Mouse (Mus musculus): ENCODE data around the gene Pts. TPM values are rescaled to one million over a fixed set of nuclear protein-coding genes. Genes with fewer than 3 reads are reported as not detected.

The Pts gene
- polyA plus RNA-seq, 1 experiment from 2014 or later = 96.2 TPM

DNA sequence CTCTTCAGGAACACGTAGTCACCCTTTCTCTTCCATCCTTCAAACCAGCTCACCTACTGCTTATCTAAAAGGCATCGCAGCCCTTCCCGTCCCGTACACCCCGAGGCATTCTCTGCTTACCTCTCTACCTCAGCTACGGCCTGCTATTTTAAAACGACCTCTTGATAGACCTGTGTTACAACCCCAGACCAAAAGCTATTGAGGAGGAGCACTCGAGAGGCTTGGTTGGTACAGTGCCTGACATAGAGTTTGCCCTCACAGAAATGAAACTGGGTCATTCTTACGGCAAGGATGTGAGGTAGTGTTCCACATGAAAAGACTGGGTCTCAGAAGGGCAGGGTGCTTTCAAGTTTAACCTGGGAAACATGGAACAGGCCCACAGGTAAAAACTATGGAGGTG, 51.3 kb downstream of the Pts start:
- H3K27ac ChIP-seq = no peak overlapping the region
- no peaks in the 10 kb centered on the region for H3K36me3 ChIP-seq
- H3K4me3 ChIP-seq = no peak overlapping the region
- WGBS = 90% methylated on average over 9 of the region's 9 CpGs
- no peaks in the 10 kb centered on the region for H3K9me3 ChIP-seq (replicated peaks)
- ATAC-seq (ENCODE audit: low FRiP score) = no peak
- H3K9ac ChIP-seq = no peak overlapping the region
- H3K27me3 ChIP-seq = no peaks in the 10 kb centered on the region
- H3K4me1 ChIP-seq = 0 out of 2 replicates have a peak, but pooled peaks cover 2% of the 10 kb centered on the region
- H3K4me2 ChIP-seq (replicated peaks) = no peak overlapping the region

DNA sequence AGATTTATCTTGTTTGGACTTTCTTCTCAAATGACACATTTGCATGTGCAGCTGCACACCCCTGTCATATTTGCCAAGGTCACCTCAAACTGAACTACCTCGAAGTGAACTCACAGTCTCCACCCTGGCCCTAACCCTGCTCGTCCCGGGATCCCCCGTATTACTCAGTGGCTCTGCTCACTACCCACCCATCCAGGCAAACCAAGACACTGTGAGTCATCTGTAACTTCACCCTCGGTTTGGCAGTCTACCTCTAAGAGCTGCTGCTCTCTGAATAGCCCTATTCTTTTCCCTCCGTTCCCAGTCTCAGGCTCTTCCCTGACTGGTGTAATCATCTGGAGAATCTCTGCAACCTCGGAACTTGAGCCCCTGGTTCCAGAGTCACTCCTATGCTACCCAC, 51.9 kb downstream of the Pts start:
- Histone ChIP-seq H3K9ac (no peak overlapping the region), H3K4me2 (replicated peaks) (no peak overlapping the region), H3K27me3 (no peaks in the 10 kb centered on the region), H3K36me3 (no peaks in the 10 kb centered on the region), H3K9me3 (replicated peaks) (no peaks in the 10 kb centered on the region), H3K4me1 (0 out of 2 replicates have a peak, but pooled peaks cover 2% of the 10 kb centered on the region), H3K27ac (no peak overlapping the region), H3K4me3 (no peak overlapping the region)
- no peak for ATAC-seq (ENCODE audit: low FRiP score)
- whole genome bisulfite sequencing = 63% methylated on average over 7 of the region's 7 CpGs

DNA sequence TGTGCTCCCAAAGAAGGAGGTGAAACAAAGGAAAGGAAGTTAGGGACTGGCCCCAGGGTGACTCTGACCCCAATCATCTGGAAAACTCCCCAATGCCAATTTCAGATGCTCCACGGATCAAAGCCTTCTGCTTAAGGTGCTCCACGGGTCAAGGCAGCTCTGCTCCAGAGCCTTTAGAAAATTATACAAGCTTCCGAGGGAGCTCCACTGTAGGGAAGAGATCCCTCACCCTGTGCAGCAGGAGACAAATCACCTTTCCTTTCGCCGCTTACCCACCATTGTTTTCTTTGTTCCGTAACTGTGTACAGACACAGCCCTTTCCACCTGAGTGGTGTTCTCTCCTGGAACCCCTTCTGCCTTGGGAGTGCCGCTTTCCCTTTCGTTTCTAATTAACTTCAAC, 52.8 kb downstream of the Pts start:
- Histone ChIP-seq H3K9me3 (replicated peaks) (no peaks in the 10 kb centered on the region), H3K27me3 (no peaks in the 10 kb centered on the region), H3K4me1 (0 out of 2 replicates have a peak, but pooled peaks cover 2% of the 10 kb centered on the region), H3K4me3 (no peak overlapping the region), H3K9ac (no peak overlapping the region), H3K27ac (no peak overlapping the region), H3K36me3 (no peaks in the 10 kb centered on the region), H3K4me2 (replicated peaks) (no peak overlapping the region)
- 64% methylated on average over 8 of the region's 8 CpGs for WGBS
- no peak for ATAC-seq (ENCODE audit: low FRiP score)

DNA sequence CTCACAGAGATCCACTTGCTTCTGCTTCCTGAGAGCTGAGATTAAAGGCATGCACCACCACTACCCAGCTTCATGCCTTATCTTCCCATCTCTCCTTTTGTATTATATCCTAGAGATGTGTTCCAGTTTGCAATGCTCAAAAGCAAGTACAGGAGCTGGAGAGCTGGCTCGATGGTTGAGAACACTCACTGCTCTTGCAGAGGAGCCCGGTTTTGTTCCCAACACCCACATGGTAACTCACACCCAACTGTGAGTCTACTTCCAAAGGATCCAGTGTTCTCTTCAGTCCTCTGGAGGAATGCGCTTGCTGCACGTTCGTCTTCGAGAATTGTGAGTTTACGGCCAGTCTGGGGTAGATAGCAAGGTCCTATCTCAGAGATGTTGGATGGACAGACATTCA, 53.2 kb downstream of the Pts start:
- Histone ChIP-seq H3K4me1 (0 out of 2 replicates have a peak, but pooled peaks cover 2% of the 10 kb centered on the region), H3K4me2 (replicated peaks) (no peak overlapping the region), H3K27me3 (no peaks in the 10 kb centered on the region), H3K36me3 (no peaks in the 10 kb centered on the region), H3K27ac (no peak overlapping the region), H3K4me3 (no peak overlapping the region), H3K9ac (no peak overlapping the region), H3K9me3 (replicated peaks) (no peaks in the 10 kb centered on the region)
- ATAC-seq (ENCODE audit: low FRiP score) = no peak
- WGBS = 85% methylated on average over 7 of the region's 7 CpGs

Other genes with a start within 250 kb of the Pts start
- 121 and 142 TPM in 2 replicates for gene Rpl10-ps3, start 183.8 kb downstream of the Pts start, polyA plus RNA-seq (2016; fragmentation: Nextera tagmentation; extraction: Ambion mirVana)
- 0.79 and 1.1 TPM in 2 replicates for gene Plet1, start 34.2 kb downstream of the Pts start, polyA plus RNA-seq (2016; fragmentation: Nextera tagmentation; extraction: Ambion mirVana)
- 9.7 and 10.5 TPM in 2 replicates for gene Il18, start 26.1 kb upstream of the Pts start, polyA plus RNA-seq (2016; fragmentation: Nextera tagmentation; extraction: Ambion mirVana)
- 0.17 and 0.28 TPM in 2 replicates for gene Bco2, start 26.5 kb upstream of the Pts start, polyA plus RNA-seq (2016; fragmentation: Nextera tagmentation; extraction: Ambion mirVana)
- 0.55 TPM in 1 of 2 replicates, not detected in the other for gene Tex12, start 32.6 kb upstream of the Pts start, polyA plus RNA-seq (2016; fragmentation: Nextera tagmentation; extraction: Ambion mirVana)
- 208 TPM in 2 replicates for gene Sdhd, start 75.1 kb upstream of the Pts start, polyA plus RNA-seq (2016; fragmentation: Nextera tagmentation; extraction: Ambion mirVana)
- gene Timm8b, start 75.2 kb upstream of the Pts start, polyA plus RNA-seq (2016; fragmentation: Nextera tagmentation; extraction: Ambion mirVana) = 280 and 325 TPM in 2 replicates
- 8.4 and 8.8 TPM in 2 replicates for gene Pih1d2, start 88.6 kb upstream of the Pts start, polyA plus RNA-seq (2016; fragmentation: Nextera tagmentation; extraction: Ambion mirVana)
- gene Nkapd1, start 88.7 kb upstream of the Pts start, polyA plus RNA-seq (2016; fragmentation: Nextera tagmentation; extraction: Ambion mirVana) = 32.9 and 34.7 TPM in 2 replicates
- gene Dlat, start 131.1 kb upstream of the Pts start, polyA plus RNA-seq (2016; fragmentation: Nextera tagmentation; extraction: Ambion mirVana) = 41.5 and 54.8 TPM in 2 replicates
- 33.7 and 35.2 TPM in 2 replicates for gene Dixdc1, start 210.8 kb upstream of the Pts start, polyA plus RNA-seq (2016; fragmentation: Nextera tagmentation; extraction: Ambion mirVana)
- gene 2310030G06Rik, start 217.8 kb upstream of the Pts start, polyA plus RNA-seq (2016; fragmentation: Nextera tagmentation; extraction: Ambion mirVana) = 2.5 TPM in 2 replicates
- gene Cryab, start 222.6 kb upstream of the Pts start, polyA plus RNA-seq (2016; fragmentation: Nextera tagmentation; extraction: Ambion mirVana) = 11.9 and 20.7 TPM in 2 replicates
- gene Hspb2, start 223.6 kb upstream of the Pts start, polyA plus RNA-seq (2016; fragmentation: Nextera tagmentation; extraction: Ambion mirVana) = 1.7 and 6.9 TPM in 2 replicates
- gene Fdxacb1, start 239.5 kb upstream of the Pts start, polyA plus RNA-seq (2016; fragmentation: Nextera tagmentation; extraction: Ambion mirVana) = 11.6 and 12.5 TPM in 2 replicates
- gene Alg9, start 246.3 kb upstream of the Pts start, polyA plus RNA-seq (2016; fragmentation: Nextera tagmentation; extraction: Ambion mirVana) = 44.9 and 50.6 TPM in 2 replicates
- gene 1110032A03Rik, start 246.8 kb upstream of the Pts start, polyA plus RNA-seq (2016; fragmentation: Nextera tagmentation; extraction: Ambion mirVana) = 38.4 and 43.9 TPM in 2 replicates